Mouse (Mus musculus) spleen, adult 12 weeks (tissue): ENCODE measurements around the gene Wnk3.
"Not testable (repeated sequence)": the region's sequence is repeated elsewhere in the genome, so short reads cannot be mapped to it uniquely, and the experiment has no call there.

Source experiments
- DNase-seq: peaks from one replicate; pipeline ENCODE4 v3.0.0; 2022; ENCODE audit warnings: low spot score

Gene Wnk3

GRCm38 (mm10) chrX:151197778-151198177 lies at the start of gene Wnk3:
Gene Wnk3 (plus strand): TSS chrX:151198078.
- DNase-seq, result no peak

- DNase-seq, result no peak
These were observed 39.5 kb upstream of the Wnk3 start for GRCm38 (mm10) chrX:151158414-151158813.

GRCm38 (mm10) chrX:151168438-151169131 lies 29.3 kb upstream of the Wnk3 start:
- no peak for DNase-seq

DNA sequence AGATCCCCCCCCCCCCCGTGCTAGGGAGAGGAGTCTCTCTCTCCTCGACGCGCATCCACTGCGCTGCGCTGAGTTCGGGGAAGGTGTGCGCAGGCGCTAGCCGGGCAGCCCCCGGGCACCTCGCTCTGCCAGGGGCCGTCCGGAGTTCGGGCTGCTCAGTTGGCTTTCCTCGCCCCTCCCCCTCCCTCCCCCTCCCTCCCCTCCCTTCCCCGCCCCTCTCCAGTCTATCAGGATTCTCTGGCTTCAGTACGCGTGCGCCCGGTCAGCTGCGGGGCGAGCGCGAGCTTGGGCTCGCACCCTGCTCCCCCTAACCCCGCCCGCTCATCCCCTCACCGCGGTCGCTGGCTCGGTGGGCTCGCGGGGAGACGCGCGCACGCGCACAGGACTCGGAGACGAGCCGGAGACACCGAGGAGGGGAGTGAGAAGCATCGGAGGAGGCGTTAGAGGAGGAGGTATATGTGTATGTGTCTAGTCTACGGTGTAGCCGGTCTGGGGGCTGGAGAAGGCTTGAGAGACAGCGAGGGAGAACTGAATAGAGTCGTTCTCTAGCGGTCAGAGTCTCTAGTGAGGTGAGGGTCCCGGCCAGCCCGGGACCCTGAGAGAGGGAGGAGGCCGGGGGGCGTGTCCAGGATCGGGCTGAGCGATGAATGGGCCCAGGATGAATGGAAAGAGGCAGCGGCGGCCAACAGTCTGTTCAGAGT lies 28.5 kb upstream of the Wnk3 start:
- no peak for DNase-seq

DNA sequence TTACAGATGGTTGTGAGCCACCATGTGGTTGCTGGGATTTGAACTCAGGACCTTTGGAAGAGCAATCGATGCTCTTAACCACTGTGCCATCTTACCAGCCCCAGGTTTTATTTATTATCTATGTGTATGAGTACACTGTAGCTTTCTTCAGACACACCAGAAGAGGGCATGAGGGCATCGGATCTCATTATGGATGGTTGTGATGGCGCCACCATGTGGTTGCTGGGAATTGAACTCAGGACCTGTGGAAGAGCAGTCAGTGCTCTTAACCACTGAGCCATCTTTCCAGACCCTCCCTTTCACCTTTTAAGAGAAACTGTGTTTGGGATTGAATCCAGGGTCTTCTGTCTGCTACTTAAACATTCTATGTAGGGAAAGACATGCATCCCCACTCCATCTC lies 24.7 kb upstream of the Wnk3 start:
- not testable (repeated sequence) for DNase-seq

GRCm38 (mm10) chrX:151298329-151298728 lies 100.5 kb downstream of the Wnk3 start:
- no peak for DNase-seq

DNA sequence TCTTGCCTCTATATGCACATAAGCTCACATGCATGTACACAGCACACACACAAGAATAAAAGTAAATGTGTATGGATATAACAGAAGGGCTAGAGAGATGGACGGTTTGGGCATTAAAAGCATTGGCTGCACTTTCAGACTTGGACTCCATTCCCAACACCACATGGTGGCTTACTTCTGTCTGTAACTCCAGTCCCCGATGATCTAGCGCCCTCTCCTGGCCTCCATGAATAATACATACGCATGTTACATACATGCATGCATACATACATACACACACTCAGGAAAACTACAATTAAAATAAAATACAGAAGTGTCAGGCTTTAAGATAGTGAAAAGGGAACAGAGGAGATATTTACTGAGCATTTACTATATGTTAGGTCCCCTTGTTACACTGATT lies 115.9 kb downstream of the Wnk3 start:
- no peak for DNase-seq

- no peak for DNase-seq
These were observed 135.7 kb downstream of the Wnk3 start for GRCm38 (mm10) chrX:151333615-151334014.

DNA sequence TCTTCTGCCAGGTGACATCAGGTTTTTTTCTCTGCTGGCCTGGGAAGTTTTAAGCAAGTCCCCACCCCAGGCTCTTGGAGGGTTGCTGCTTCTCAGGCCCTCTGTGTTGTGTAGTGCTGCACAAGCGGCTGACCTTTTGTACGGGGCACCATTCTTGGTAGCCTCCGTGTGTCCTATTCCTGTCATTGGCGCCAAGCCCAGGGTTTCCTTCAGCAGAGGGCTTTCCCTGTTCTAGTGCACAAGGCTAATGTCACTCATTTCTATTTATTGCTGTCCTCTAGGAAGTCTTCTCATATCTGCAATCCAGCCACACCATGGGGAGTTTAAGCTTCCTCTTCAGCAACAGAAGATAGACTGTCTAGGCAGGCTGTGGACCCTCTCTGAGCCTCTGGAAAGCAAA lies 139.9 kb downstream of the Wnk3 start:
- no peak for DNase-seq

- peak; percentile 59 for DNase-seq
These were observed 146.1 kb downstream of the Wnk3 start, which contains the start of gene Fam120c for GRCm38 (mm10) chrX:151343761-151344500. Gene Fam120c (plus strand): TSS chrX:151344175.

DNA sequence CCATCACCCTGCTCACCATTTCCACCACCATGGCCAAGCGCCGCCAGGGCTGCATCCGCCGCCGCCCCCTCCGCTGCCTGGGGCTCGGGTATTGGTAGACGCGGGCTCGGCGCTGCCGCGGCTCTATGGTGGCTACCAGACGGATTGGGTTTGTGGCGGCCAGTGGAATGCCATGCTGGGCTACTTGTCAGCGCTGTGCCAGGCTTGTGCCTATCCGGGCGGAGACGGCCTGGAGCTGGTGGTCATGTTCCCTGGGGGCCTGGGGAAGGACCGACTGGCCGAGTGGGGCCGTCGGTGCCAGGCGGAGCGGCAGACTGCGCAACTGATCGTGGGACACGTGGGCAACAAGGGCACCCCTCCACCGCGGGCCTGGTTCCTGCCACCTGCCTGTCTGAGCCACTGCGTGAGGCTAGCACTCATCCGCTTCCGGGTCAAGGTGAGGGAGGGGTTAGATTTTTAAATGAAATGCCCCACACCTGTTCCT lies 146.7 kb downstream of the Wnk3 start:
- peak; percentile 30 for DNase-seq

- DNase-seq, result no peak
These were observed 147.7 kb downstream of the Wnk3 start for GRCm38 (mm10) chrX:151345333-151346125.

GRCm38 (mm10) chrX:151347278-151347677 lies 149.4 kb downstream of the Wnk3 start:
- DNase-seq, result no peak

DNA sequence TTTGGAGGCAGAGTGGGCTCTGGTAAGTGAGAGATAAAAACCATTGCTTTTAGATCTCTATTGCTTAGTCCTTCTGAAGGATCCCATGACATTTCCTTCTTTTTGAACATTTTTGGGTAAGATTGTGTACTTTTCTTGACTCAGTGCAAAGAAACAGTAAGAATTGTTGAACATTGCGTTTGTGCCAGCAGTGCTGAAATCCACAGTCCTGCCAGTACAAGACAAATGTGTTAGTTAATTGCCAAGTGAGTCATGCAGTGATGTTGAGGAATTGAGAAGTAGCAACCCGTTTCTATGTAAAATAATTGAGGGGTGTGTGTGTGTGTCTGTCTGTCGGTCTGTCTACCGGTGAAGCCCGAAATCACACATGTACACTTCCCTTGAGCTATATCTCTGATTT lies 151.4 kb downstream of the Wnk3 start:
- DNase-seq, result no peak
